Mouse (Mus musculus) intestine, embryonic 14.5 days (tissue): ENCODE measurements at regions not wholly inside any gene's neighbourhood (a gene's known extent, or its start where the extent isn't known, plus 50 kb on each side); places are given as distances from the start of the nearest gene placed in this dataset. TPM values are rescaled to one million over a fixed set of nuclear protein-coding genes. Genes with fewer than 3 reads are reported as not detected.

Experiments used
- microRNA-seq: library from miRNA; unstranded; fragments of <30 nt; microRNA quantifications from one replicate; pipeline ENCODE4, GENCODE M21; 2016

Small RNA genes lying in the stretch of these regions (microRNA-seq; reads per million reads assigned to microRNA genes)
- gene Gm27878: not detected
